Mouse (Mus musculus) ovary, adult 18-20 months (tissue): ENCODE data around the gene Bnipl.

Experiments used
- DNase-seq: peaks from one replicate; pipeline ENCODE4 v3.0.0; 2022; ENCODE audit warnings: low spot score, mixed read lengths

Bnipl gene

DNA sequence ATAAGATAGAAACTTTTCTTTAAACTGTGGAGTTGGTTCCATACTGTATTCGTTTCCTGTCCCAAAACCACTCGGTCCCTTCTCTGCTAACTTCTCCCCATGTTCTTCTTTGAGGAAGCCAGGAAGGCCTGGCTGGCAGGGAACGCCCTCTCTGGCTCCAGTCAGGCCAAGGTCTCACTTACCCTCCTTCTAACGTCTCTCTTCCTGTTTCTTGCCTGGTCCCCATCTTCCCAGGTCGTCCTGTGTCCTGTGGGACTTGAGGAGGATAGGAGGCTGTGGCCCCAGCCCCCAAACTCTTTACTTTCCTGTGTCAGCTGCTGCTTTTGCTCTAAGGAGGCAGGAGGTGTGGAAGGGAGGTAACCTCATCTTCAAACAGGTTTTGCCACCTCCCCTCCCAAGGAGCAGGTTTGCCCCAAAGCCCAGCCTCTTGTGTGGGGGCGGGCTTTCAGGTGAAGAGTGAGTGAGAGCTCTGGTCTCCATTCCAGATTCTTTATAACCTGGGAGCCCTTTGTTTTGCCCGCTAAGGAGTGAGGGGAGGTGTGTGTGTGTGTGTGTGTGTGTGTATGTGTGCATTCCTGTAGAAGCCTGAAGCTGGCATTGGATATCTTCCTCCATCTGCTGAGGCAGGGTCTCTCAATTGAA lies at the start of gene Bnipl:
TSS of gene Bnipl (minus strand) at position 411 of the 642 bp plus-strand sequence.
- DNase-seq, result no peak

DNA sequence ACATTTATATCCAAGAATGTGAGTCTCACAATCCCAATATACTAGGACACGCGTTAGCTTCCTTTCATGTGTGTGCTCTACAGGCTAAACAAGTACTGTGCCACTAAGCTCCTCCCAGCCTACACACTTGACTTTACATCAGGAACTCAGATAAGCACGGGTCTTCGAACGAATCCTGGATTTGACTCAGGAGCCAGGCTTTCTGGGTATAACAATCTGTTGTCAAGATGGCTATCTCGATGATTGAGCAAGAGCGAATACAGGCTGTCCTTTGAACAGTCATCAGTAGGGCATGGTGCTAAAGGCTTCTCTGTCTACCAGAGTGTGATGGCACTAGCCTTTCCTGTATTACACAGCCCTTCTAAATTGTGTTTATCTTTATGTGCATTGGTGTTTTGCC lies 47.0 kb upstream of the Bnipl start:
- DNase-seq, result no peak

DNA sequence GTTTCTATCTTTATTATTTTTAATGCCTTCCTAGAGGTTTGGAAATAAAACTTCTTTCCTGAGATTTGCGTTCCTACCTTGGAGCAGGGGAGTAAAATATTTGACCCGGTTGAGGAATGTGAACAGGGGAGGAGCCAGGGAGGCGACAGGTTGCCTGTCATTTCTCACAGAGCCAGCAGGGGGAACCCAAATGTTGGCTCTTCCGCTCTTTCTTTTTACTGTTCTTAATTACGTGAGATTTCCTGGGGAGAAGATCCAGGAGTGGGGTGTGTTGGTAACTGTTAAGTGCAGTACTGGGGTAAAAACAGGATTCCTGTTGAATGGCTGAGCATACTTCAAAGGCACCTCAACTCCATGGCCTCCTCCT lies 45.1 kb upstream of the Bnipl start:
- DNase-seq, result no peak

DNA sequence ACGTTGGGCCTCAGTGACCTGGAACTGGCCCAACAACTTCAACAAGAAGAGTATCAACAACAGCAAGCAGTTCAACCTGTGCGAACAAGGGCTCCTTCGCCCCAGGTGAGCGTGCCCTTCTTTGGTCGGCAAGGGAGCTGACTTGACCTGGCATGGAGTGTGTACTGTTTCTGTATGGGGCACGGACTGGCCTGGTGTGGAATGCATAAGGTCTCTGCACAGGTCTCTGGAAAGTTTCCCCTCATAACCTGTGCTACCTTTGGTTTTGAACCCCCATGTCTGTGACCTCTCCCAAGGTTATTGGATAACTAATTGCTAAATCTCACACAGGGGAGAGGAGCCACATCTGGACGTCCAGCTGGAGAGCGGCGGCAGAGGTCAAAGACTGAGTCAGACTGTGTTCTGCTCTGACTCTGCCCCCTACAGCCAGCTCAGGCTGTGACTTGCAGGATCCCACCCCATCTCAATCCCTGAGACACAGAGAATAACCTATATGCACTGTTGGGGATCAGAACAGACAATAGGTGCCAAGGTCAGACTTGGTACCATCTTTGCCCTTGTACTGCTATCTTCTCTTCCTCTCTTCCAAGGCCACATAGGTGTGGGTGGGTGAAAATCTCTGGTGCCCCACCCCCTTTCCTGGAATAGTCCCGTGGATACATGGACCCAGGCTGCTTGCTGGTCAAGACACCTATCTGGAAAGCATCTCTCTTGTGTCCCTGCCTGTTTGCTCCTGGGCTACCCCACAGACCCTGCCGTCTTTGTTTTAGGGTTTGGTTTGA lies 44.5 kb upstream of the Bnipl start:
- DNase-seq, result peak; percentile 32

DNA sequence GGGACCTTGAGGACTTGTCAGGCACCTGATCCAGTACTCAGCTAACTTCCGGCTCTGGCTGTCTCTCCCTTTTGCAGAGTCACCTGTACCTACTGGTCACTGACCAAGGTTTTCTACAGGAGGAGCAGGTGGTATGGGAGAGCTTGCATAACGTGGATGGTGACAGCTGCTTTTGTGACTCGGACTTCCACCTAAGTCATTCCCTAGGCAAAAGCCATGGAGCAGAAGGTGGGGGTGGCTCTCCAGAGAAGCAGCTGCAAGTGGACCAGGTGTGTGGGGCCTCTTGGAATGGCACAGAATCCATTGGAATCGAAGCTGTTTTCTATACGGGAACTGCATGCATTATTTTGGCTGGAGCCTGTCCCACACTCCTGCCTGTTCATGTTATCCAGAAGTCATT lies 43.7 kb upstream of the Bnipl start:
- no peak for DNase-seq

- DNase-seq, result no peak
Measured at GRCm38 (mm10) chr3:95294316-95294715, 43.3 kb upstream of the Bnipl start.

- DNase-seq, result no peak
Measured at GRCm38 (mm10) chr3:95293537-95293936, 42.5 kb upstream of the Bnipl start.

DNA sequence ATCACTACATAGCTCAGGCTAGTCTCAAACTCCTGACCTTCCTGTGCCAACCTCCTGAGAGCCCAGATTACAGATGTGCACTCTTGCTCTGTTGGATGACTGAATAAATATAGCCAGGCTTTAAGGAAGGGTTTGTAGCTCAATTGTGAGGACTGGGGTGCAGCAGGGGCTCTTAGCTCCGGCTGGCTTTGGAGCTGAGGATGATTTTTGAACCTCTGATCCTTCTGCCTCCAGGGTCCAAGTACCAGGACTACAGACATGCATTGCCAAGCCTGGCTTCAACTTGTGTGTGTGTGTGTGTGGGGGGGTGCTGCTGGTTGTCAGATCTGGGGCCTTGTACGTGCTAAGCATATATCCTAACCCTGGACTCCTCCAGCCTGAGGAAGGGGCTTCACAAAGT lies 41.9 kb upstream of the Bnipl start:
- no peak for DNase-seq

DNA sequence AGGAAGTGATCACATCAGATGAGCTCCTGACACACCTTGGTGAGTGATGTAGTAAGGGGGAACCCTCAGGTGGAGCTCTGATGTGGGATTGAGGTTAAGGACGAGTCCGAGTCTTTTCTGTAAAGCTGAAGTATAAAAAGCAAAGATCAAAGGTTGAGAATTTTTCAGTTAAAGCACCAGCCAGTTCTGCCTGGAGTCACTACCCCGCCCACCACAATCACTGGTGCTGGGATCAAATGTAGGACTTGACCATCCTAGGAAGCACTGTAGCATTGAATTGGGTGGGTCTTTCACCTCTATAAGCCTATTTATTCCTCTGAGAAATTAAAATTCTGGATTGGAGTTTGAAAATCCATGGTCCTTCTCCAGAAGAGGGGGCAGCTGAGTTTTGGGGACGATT lies 40.0 kb upstream of the Bnipl start:
- DNase-seq, result no peak

DNA sequence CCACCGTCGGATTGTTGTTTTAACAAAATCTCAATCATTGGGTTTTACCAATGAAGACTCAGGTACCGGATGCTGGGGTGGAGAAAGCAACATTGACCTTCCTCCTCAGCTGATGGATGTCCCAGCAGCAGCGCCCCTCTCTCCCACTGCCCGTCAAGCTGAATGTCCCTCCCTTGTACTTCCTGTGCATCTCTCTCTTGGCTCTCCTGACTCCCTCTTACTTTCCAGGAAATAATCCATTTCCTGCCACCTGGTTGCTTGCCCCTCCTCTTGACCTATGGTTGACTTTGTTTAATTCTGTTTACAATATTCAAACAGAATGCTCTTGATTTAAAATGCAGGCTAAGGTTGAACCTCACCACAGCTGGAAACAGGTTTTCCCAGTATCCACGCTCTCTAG lies 39.2 kb upstream of the Bnipl start:
- no peak for DNase-seq

DNA sequence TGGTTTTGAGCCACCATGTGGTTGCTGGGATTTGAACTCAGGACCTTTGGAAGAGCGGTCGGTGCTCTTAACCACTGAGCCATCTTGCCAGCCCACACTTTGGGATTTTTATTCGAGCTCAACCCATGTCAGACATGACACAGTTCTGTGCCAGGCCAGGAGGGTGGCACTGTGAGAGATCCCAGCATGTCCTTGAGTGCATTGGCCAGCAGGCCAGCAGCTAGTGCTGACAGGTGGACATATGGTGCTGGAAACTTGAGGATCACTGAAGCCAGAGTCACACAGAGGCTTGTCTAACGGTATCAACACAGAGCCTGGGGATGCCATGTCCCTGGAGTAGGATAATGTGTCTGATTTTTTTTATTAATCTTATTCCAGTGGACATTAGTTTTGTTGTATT lies 38.4 kb upstream of the Bnipl start:
- no peak for DNase-seq

DNA sequence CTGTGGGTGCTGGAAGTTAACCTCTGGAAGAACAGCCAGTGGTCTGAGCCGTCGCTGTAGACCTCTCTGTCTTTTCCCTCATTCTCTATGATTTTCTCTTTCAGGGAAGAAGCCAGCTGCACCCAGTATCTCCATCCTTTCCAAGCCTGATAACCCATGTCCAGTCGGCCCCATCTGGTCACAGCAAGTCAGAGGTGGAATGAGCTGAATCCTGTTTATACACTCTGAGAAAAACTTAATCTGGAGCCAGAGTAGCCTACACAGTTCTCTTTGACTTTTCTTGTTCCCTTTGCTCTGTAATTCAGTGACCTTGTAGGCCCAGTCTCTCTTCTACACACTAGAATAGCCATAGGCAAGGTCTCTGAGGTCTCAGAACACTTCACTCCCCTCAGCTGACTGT lies 36.5 kb upstream of the Bnipl start:
- DNase-seq, result no peak

DNA sequence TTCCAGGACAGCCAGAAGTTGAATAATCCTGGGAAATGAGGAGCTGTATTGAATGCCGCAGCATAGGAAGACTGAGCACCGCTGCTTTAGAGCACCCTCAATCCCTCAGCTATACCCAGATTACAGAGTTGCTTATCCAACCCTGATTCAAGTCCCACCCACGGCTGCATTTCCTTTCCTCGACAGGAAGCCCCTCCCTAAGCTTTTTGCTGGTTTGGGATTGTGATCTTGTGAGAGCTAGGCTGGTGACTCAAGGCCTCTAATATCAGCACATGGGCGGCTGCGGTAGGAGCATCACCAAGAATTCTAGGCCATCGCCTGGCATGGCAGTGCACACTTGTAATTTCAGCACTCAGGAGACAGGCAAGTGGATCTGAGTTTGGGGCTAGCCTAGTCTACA lies 35.5 kb upstream of the Bnipl start:
- DNase-seq, result no peak

DNA sequence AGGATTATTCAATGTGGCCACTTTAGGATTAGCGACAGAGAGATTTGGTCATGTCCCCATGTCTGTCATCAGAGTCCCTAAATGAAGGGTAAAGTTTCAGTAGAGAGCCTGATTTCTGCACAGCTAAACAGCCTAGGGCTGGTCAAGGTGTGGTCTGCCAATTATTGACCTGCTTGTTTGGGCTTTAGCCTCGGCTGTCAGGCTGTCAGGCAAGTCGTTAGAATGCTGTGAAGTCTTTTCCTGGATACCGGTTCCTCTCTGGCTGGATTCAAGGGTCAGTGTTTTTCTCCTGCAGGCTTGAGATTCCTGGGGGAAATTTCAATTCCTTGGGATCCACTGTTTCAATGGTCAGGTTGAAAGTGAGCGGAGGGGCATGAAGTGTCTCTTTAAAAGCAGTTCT lies 35.0 kb upstream of the Bnipl start:
- no peak for DNase-seq

DNA sequence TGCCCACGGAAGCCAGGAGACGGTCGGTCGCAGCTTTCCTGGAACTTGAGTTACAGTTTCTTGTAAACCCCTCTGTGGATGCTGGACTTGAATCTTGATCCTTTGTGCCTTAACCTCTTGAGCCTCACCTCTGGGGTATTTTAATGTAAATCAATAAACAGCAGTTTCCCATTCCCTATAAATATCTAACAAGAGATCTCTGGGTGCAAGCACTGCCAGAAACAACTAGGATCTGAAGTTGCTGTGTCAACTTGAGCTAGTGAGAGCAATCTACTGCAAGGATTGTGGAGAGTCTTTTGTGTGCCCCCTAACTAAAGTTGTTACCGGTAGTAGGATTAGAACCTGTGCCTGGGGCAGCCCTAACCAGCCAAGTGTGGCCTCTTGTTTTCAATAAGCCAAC lies 34.4 kb upstream of the Bnipl start:
- DNase-seq, result no peak

GRCm38 (mm10) chr3:95284501-95285281 lies 33.7 kb upstream of the Bnipl start:
- DNase-seq, result peak; percentile 69

DNA sequence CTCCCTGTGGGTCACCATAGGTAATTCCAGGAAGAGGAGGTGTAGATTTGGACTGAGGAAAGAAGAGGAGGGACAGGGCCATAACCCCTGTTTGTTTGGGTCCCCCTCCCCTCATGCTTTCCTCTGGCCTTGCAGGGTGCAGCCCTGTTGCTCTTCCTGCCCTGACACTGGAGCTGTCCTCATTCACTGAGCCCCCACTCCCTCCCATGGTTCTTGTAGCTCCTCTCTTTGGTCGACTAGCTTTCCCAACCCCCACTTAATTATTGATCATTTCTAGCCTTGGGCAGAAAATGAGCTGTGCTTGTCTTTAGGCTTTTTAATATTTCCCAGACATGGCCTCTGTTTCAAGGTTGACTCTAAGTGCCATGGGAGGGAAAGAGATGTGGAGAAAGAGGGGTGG lies 33.1 kb upstream of the Bnipl start:
- DNase-seq, result no peak

GRCm38 (mm10) chr3:95283589-95283941 lies 32.6 kb upstream of the Bnipl start:
- DNase-seq, result no peak

DNA sequence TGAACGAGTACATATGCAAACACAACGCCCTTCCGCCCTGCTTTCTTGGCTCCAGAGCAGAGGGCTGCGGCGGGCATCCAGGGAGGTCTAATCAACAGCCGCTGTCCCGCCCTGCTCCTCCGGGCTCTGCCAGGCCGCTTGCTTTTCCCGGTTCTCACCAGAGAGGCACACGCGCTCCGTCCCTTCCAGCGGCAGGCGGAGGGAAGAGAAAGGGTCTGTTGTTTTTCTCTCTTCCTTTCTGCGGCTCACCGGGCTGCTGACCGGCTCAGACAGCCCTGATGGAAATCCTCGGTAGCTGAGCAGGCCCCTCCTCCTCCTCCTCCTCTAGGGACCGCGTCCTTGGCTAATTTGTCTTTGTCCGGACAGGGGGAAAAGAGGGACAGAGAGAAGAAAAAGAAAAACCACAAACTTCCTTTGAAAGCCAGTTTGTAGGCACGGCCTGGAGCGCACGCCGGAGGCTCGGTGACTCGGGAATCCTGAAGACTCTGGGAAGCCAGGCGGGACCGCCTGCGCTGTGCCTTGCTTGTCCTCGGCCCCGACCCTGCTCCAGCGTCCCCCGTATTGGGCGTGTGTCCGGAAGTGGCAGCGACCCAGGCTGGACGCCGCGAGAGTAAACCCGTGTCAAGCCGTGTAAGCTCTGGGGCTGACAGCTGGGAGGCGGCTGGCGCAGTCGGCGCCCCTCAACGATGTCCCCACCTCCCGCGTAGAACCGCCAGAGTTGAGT lies 32.0 kb upstream of the Bnipl start:
- peak; percentile 74 for DNase-seq

GRCm38 (mm10) chr3:95282381-95282864 lies 31.4 kb upstream of the Bnipl start:
- no peak for DNase-seq

- peak; percentile 98 for DNase-seq
Measured at GRCm38 (mm10) chr3:95281216-95282126, 30.5 kb upstream of the Bnipl start, which contains the start of the genes Mindy1 and Prune1. Mindy1 (plus strand) TSS chr3:95281345. Prune1 (minus strand) TSS chr3:95282076.
